Mouse (Mus musculus) brain, embryonic 18.5 days (tissue): ENCODE measurements around the gene Gm20708.

Experiments
- DNase-seq: peaks from one replicate; pipeline ENCODE4 v3.0.0-alpha.2; 2012; ENCODE audit warnings: low read depth, low spot score

Gene Gm20708

GRCm38 (mm10) chr11:117809407-117810311, at the start of gene Gm20708, which contains the start of gene Syngr2:
TSS of gene Gm20708 (plus strand) at chr11:117809668.
TSS of gene Syngr2 (plus strand) at chr11:117809668.
- no peak for DNase-seq

GRCm38 (mm10) chr11:117760374-117761119, 48.9 kb upstream of the Gm20708 start:
- no peak for DNase-seq

GRCm38 (mm10) chr11:117761801-117762200, 47.7 kb upstream of the Gm20708 start:
- DNase-seq: no peak

GRCm38 (mm10) chr11:117762246-117762645, 47.2 kb upstream of the Gm20708 start:
- DNase-seq: no peak

GRCm38 (mm10) chr11:117764319-117764718, 45.1 kb upstream of the Gm20708 start:
- no peak for DNase-seq

- DNase-seq: no peak
Observed at GRCm38 (mm10) chr11:117765361-117765760, 44.1 kb upstream of the Gm20708 start.

- no peak for DNase-seq
Observed at GRCm38 (mm10) chr11:117766275-117766674, 43.2 kb upstream of the Gm20708 start.

GRCm38 (mm10) chr11:117768725-117769682, 40.5 kb upstream of the Gm20708 start:
- no peak for DNase-seq

GRCm38 (mm10) chr11:117769683-117770047, 39.8 kb upstream of the Gm20708 start:
- DNase-seq: no peak

- DNase-seq: no peak
Observed at GRCm38 (mm10) chr11:117770407-117770806, 39.1 kb upstream of the Gm20708 start.

GRCm38 (mm10) chr11:117772352-117772751, 37.1 kb upstream of the Gm20708 start:
- DNase-seq: no peak

GRCm38 (mm10) chr11:117774925-117775324, 34.5 kb upstream of the Gm20708 start:
- no peak for DNase-seq

GRCm38 (mm10) chr11:117775540-117775939, 33.9 kb upstream of the Gm20708 start:
- no peak for DNase-seq

GRCm38 (mm10) chr11:117776085-117776792, 33.2 kb upstream of the Gm20708 start:
- no peak for DNase-seq

GRCm38 (mm10) chr11:117777111-117777510, 32.4 kb upstream of the Gm20708 start:
- no peak for DNase-seq

- no peak for DNase-seq
Observed at GRCm38 (mm10) chr11:117778031-117778430, 31.4 kb upstream of the Gm20708 start.

- DNase-seq: no peak
Observed at GRCm38 (mm10) chr11:117778851-117779433, 30.5 kb upstream of the Gm20708 start.

- peak; percentile 12 for DNase-seq
Observed at GRCm38 (mm10) chr11:117779434-117780198, 29.9 kb upstream of the Gm20708 start.

GRCm38 (mm10) chr11:117780199-117780515, 29.3 kb upstream of the Gm20708 start:
- no peak for DNase-seq
